Mouse (Mus musculus) CH12.LX (cell line): ENCODE results near the gene Coq4. TPM values are rescaled to one million over a fixed set of nuclear protein-coding genes. Genes with fewer than 3 reads are reported as not detected.

Experiments used
- DNase-seq: peaks from one replicate; pipeline ENCODE4 v3.0.0-alpha.2; 2013; ENCODE audit errors: extremely low read depth
- H3K27ac ChIP-seq: 2 replicates; pipeline ENCODE4 v1.5.1; 2012; ENCODE audit warnings: low read depth, mild to moderate bottlenecking, control low read depth, moderate library complexity; ENCODE audit not compliant: insufficient read depth
- H3K27me3 ChIP-seq: replicated peaks from 2 replicates; pipeline ENCODE3; 2012; ENCODE audit warnings: inconsistent platforms
- H3K36me3 ChIP-seq, 2 experiments: replicated peaks in 1 of 2; 2 replicates each; pipeline versions ENCODE3 to v1.6.1; 2012; ENCODE audit warnings: inconsistent platforms in 1 of 2, low read length in 1 of 2, mild to moderate bottlenecking in 1 of 2, mixed read lengths in 1 of 2, moderate library complexity in 1 of 2; ENCODE audit not compliant: control insufficient read depth in 1 of 2, insufficient read depth in 1 of 2
- H3K4me1 ChIP-seq, 2 experiments: 2 replicates each; pipeline ENCODE4 v1.6.1; 2012; ENCODE audit warnings: inconsistent platforms in 1 of 2, moderate library complexity in 1 of 2; ENCODE audit not compliant: insufficient read depth in 2 of 2, control insufficient read depth in 1 of 2
- H3K4me2 ChIP-seq: 2 replicates; pipeline ENCODE4 v1.6.1; 2012; ENCODE audit warnings: low read depth, mild to moderate bottlenecking, control low read depth; ENCODE audit not compliant: poor library complexity, insufficient read depth, severe bottlenecking
- H3K4me3 ChIP-seq, 3 experiments: fragments of 150-350 bp in 1 of 3; sonication (generic) in 1 of 3; replicated peaks in 1 of 3; 2 replicates each; pipeline versions ENCODE3 to v1.5.1; 2011 to 2012; ENCODE audit warnings: low read depth in 2 of 3, low read length in 2 of 3, mild to moderate bottlenecking in 2 of 3, moderate library complexity in 2 of 3, control low read depth in 1 of 3, improper control_type of control experiment in 1 of 3, inconsistent platforms in 1 of 3, mixed read lengths in 1 of 3; ENCODE audit not compliant: poor library complexity in 1 of 3
- H3K79me2 ChIP-seq: replicated peaks from 2 replicates; pipeline ENCODE4 v1.6.1; 2012; ENCODE audit warnings: mild to moderate bottlenecking, moderate library complexity; ENCODE audit not compliant: control insufficient read depth, poor library complexity, insufficient read depth, severe bottlenecking; ENCODE audit errors: extremely low read depth
- H3K9ac ChIP-seq: 2 replicates; pipeline ENCODE4 v1.6.1; 2012; ENCODE audit warnings: low read depth, mild to moderate bottlenecking, control low read depth, moderate library complexity; ENCODE audit not compliant: insufficient read depth
- H3K9me3 ChIP-seq: replicated peaks from 2 replicates; pipeline ENCODE3; 2012; ENCODE audit warnings: low read length, inconsistent platforms, mixed read lengths
- CHD2 ChIP-seq: IDR thresholded peaks from 2 replicates; pipeline ENCODE4 v1.6.1; 2011; ENCODE audit warnings: low read length, improper control_type of control experiment
- CTCF ChIP-seq, 2 experiments: IDR thresholded peaks in 1 of 2; conservative IDR thresholded peaks in 1 of 2; 2 replicates each; pipeline ENCODE4 v1.5.1; 2011 to 2012; ENCODE audit warnings: low read depth in 2 of 2, low read length in 2 of 2, improper control_type of control experiment in 1 of 2, inconsistent platforms in 1 of 2, mild to moderate bottlenecking in 1 of 2, moderate library complexity in 1 of 2
- EP300 ChIP-seq: IDR thresholded peaks from 2 replicates; pipeline ENCODE4 v1.6.1; 2011; ENCODE audit warnings: low read length, improper control_type of control experiment
- GABPA ChIP-seq: IDR thresholded peaks from 2 replicates; pipeline ENCODE4 v1.6.1; 2012; ENCODE audit warnings: low read depth, low read length, improper control_type of control experiment, inconsistent platforms; ENCODE audit not compliant: insufficient replicate concordance
- HCFC1 ChIP-seq: IDR thresholded peaks from 2 replicates; pipeline ENCODE4 v1.6.1; 2012; ENCODE audit warnings: low read depth, mild to moderate bottlenecking, inconsistent platforms, low read length, improper control_type of control experiment
- JUND ChIP-seq: conservative IDR thresholded peaks from 2 replicates; pipeline ENCODE4 v1.6.1; 2011; ENCODE audit warnings: low read depth, low read length, improper control_type of control experiment
- MAX ChIP-seq: IDR thresholded peaks from 2 replicates; pipeline ENCODE4 v1.6.1; 2011; ENCODE audit warnings: low read length, improper control_type of control experiment
- POLR2AphosphoS2 ChIP-seq: IDR thresholded peaks from 2 replicates; pipeline ENCODE4 v1.6.1; 2011; ENCODE audit warnings: low read depth, low read length, improper control_type of control experiment
- SIN3A ChIP-seq: IDR thresholded peaks from 2 replicates; pipeline ENCODE4 v1.6.1; 2012; ENCODE audit warnings: low read length, improper control_type of control experiment, inconsistent platforms
- TBP ChIP-seq: conservative IDR thresholded peaks from 2 replicates; pipeline ENCODE4 v1.6.1; 2011; ENCODE audit warnings: low read depth, low read length, improper control_type of control experiment
- USF2 ChIP-seq: conservative IDR thresholded peaks from 2 replicates; pipeline ENCODE4 v1.6.1; 2011; ENCODE audit warnings: low read depth, low read length, improper control_type of control experiment
- ZC3H11A ChIP-seq: IDR thresholded peaks from 2 replicates; pipeline ENCODE4 v1.6.1; 2012; ENCODE audit warnings: low read depth, mild to moderate bottlenecking, inconsistent platforms, low read length, improper control_type of control experiment
- ZMIZ1 ChIP-seq: IDR thresholded peaks from 2 replicates; pipeline ENCODE4 v1.6.1; 2012; ENCODE audit warnings: low read depth, mild to moderate bottlenecking, inconsistent platforms, low read length, improper control_type of control experiment
- dilution Hi-C: fragments of 300-500 bp; cut with MboI; formaldehyde crosslinking; loops from 2 replicates; pipeline ENCODE4 v1.14.3; 2020; ENCODE audit warnings: low sequenced_read_pairs; ENCODE audit not compliant: extremely low pct_unique_long_range_greater_than_20kb, extremely low pct_ligation_motif_present
- in situ Hi-C: fragments of 300-500 bp; cut with MboI; formaldehyde crosslinking; loops from 3 replicates; pipeline ENCODE4 v1.14.3; 2019; ENCODE audit warnings: low sequenced_read_pairs, low pct_ligation_motif_present, low pct_unique_long_range_greater_than_20kb, mixed read lengths
- polyA plus RNA-seq: library from polyadenylated mRNA; unstranded; fragments of >175 nt; gene quantifications from 2 replicates; pipeline ENCODE4 v1.2.1, GENCODE M21; 2012; ENCODE audit warnings: low read depth; ENCODE audit not compliant: insufficient read length
- total RNA-seq, 2 experiments: library from RNA; depleted of rRNA; stranded (reverse); fragments of 300-350 nt in 1 of 2; fragments of >200 nt in 1 of 2; gene quantifications; 2 replicates each; pipeline ENCODE4 v1.2.3; 2012 to 2014

The Coq4 gene
- total and polyA plus RNA-seq, 3 experiments: 19.1 to 25.2 (median 21.5) TPM

DNA sequence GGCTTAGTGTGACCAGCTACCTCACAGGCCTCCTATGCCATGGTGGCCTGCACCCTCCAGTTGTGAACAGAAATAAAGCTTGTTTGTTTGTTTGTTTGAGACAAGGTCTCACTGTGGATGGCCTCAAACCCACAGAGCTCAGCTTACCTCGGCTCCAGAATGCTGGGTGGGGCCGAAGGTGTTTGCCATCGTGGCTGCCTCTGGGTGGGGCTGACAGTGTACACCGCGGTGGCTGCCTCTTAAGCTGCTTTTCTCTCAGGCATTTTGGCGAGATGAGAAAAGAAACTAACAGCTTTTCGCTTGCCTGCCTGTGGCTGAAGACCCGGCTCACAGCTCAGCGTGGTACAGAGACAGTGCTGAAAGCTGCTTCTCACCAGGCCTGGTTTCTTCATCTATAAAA, 18.4 kb upstream of the Coq4 start:
- in situ Hi-C loops: loop anchor here (10.0 kb wide), 2 partner anchors 96 to 156 kb away; partner anchors contain the start of gene Cercam
- H3K4me2 ChIP-seq: no peak overlapping the region
- peaks cover 3% of the 10 kb centered on the region for H3K27me3 ChIP-seq
- no peak overlapping the region for H3K4me3 ChIP-seq
- no peak overlapping the region for H3K9ac ChIP-seq
- no peak for TF ChIP-seq ZC3H11A
- TF ChIP-seq USF2: no peak
- no peak for TF ChIP-seq JUND
- TF ChIP-seq SIN3A: no peak
- TF ChIP-seq MAX: no peak
- TF ChIP-seq HCFC1: no peak
- TF ChIP-seq ZMIZ1: no peak
- TF ChIP-seq POLR2AphosphoS2: no peak
- TF ChIP-seq EP300: no peak
- TF ChIP-seq TBP: no peak
- H3K27ac ChIP-seq: no peak overlapping the region
- no peaks in the 10 kb centered on the region for H3K4me1 ChIP-seq
- H3K9me3 ChIP-seq: peaks cover 13% of the 10 kb centered on the region
- H3K79me2 ChIP-seq: no peaks in the 10 kb centered on the region
- peaks cover 0 to 25% of the 10 kb centered on the region in 2 experiments for H3K36me3 ChIP-seq
- dilution Hi-C loops: no loop called here
- no peak for DNase-seq

- peaks cover 13% of the 10 kb centered on the region for H3K9me3 ChIP-seq
- no peak for DNase-seq
- dilution Hi-C loops (no loop called here), in situ Hi-C loops (no loop called here)
- no peaks in the 10 kb centered on the region for H3K79me2 ChIP-seq
- no peaks in the 10 kb centered on the region for H3K4me1 ChIP-seq
- H3K27ac ChIP-seq: no peak overlapping the region
- no peak overlapping the region for H3K4me2 ChIP-seq
- no peak overlapping the region for H3K9ac ChIP-seq
- peaks cover 0 to 34% of the 10 kb centered on the region in 2 experiments for H3K36me3 ChIP-seq
- H3K4me3 ChIP-seq: no peak overlapping the region
- TF ChIP-seq ZMIZ1 (no peak), GABPA (no peak), CTCF (conservative IDR thresholded peaks at IDR 0.05 in 1 of 2, IDR thresholded peaks at IDR 0.05 in 1 of 2; ENCODE audit: low read depth in 2 of 2, low read length in 2 of 2) (peak in 1 of 2 experiments; percentile 27; a peak in 2 of 4 replicates), CHD2 (no peak)
- H3K27me3 ChIP-seq: no peaks in the 10 kb centered on the region
Measured at GRCm38 (mm10) chr2:29770162-29770561, 17.1 kb upstream of the Coq4 start.
